Mouse (Mus musculus): Measurements from ENCODE around the gene Fndc11.

GRCm38 (mm10) chr2:181227122-181227521, 7.3 kb downstream of the Fndc11 start:
- TF ChIP-seq POLR2A (IDR thresholded peaks at IDR 0.05; ENCODE audit: extremely low read depth, insufficient read depth, low read length) = no peak
- TF ChIP-seq CTCF (IDR thresholded peaks at IDR 0.05; ENCODE audit: low read depth, low read length) = no peak
